Mouse (Mus musculus) left cerebral cortex, adult 2 months (tissue): ENCODE measurements around the gene Rgl3. TPM values are rescaled to one million over a fixed set of nuclear protein-coding genes. Genes with fewer than 3 reads are reported as not detected.

Source experiments
- DNase-seq, 2 experiments: peaks; one replicate each; pipeline ENCODE4 v3.0.0; 2021 to 2022; ENCODE audit warnings: low spot score in 2 of 2, mixed read lengths in 1 of 2; ENCODE audit errors: extremely low spot score in 1 of 2
- H3K27ac ChIP-seq: fragments of 200-600 bp; 2 replicates; pipeline ENCODE4 v1.8.1; 2022
- H3K4me3 ChIP-seq: fragments of 200-600 bp; 2 replicates; pipeline ENCODE4 v1.8.1; 2022
- CTCF ChIP-seq: fragments of 200-600 bp; IDR thresholded peaks from 2 replicates; pipeline ENCODE4 v1.8.1; 2022; ENCODE audit warnings: antibody characterized with exemption, mild to moderate bottlenecking, moderate library complexity
- intact Hi-C: fragments of 180-260 bp; cut with DNase I; formaldehyde crosslinking; loops from one replicate; pipeline ENCODE4 v1.15.1; 2025
- total RNA-seq, 2 experiments: library from RNA; stranded (reverse); gene quantifications; 2 replicates each; pipeline ENCODE4 v1.2.3; 2021

Gene Rgl3
- total RNA-seq, 2 experiments from 2014 or later, result 2.1 to 3.1 TPM

- TF ChIP-seq CTCF, result peak; percentile 64
- intact Hi-C loops, result loop anchor here (2.0 to 5.0 kb wide), 2 partner anchors 77 to 169 kb away; no protein-coding TSS in a partner anchor
- DNase-seq, result no peak
- Histone ChIP-seq H3K27ac (no peak overlapping the region), H3K4me3 (no peak overlapping the region)
Observed at GRCm38 (mm10) chr9:21977972-21978371, 11.3 kb downstream of the Rgl3 start.

DNA sequence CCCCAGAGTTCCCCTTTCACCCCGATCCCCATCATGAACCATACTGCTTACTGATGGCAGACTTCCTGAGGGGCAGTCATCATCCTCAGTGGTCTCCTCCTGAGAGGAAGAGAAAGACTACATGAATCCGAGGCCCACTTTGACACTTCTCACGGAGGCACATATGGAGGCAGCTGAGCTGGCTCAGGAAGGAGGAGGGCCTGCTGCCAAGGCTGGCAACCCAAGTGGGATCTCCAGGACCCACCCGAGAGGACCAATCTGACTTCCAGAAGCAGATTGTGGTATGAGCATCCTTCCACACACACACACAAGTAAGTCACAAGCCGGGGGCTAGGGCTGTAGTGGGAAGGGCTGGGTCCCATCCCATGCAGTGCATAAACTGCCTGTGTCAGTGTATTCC is 11.9 kb downstream of the Rgl3 start:
- TF ChIP-seq CTCF, result no peak
- Histone ChIP-seq H3K27ac (no peak overlapping the region), H3K4me3 (no peak overlapping the region)
- DNase-seq, result no peak
- intact Hi-C loops, result loop anchor here (5.0 kb wide), 1 partner anchor 170 kb away; no protein-coding TSS in a partner anchor

DNA sequence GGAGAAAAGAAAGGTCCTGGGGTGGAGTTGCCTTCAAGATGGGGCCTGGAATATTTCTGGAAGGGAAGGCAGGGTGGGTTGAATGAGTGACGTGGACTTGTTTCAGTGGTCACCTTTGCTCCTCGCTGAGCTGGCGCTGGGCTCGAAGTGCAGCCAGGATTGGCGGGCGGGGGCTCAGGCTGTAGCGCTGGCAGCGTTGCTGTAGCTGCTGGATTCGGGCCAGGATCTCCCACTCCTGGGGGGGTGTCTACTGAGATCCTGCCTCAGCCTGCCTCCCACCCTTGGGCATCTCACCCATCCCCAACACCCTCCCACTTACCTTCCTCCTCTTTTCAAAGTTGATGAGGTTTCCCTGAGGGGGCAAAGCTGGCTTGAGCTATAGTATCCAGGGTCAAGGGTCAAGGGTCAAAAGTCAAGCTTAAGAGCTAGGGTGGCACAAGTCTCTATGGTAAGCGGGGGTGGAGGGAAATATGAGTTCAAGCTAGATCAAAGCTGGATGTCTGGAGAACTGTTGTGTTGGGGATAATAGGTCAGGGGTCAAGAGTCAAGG is 12.5 kb downstream of the Rgl3 start:
- no peak overlapping the region for H3K4me3 ChIP-seq
- H3K27ac ChIP-seq, result no peak overlapping the region
- DNase-seq, result no peak
- no peak for TF ChIP-seq CTCF
- intact Hi-C loops, result loop anchor here (5.0 kb wide), 1 partner anchor 171 kb away; no protein-coding TSS in a partner anchor

- no peak overlapping the region for H3K4me3 ChIP-seq
- H3K27ac ChIP-seq, result no peak overlapping the region
- no peak for TF ChIP-seq CTCF
- no peak for DNase-seq
- intact Hi-C loops, result no loop called here
Observed at GRCm38 (mm10) chr9:21969304-21969703, 19.9 kb downstream of the Rgl3 start.

GRCm38 (mm10) chr9:21968883-21969282 is 20.4 kb downstream of the Rgl3 start:
- DNase-seq, result no peak
- Histone ChIP-seq H3K4me3 (no peak overlapping the region), H3K27ac (no peak overlapping the region)
- intact Hi-C loops, result no loop called here
- TF ChIP-seq CTCF, result no peak

DNA sequence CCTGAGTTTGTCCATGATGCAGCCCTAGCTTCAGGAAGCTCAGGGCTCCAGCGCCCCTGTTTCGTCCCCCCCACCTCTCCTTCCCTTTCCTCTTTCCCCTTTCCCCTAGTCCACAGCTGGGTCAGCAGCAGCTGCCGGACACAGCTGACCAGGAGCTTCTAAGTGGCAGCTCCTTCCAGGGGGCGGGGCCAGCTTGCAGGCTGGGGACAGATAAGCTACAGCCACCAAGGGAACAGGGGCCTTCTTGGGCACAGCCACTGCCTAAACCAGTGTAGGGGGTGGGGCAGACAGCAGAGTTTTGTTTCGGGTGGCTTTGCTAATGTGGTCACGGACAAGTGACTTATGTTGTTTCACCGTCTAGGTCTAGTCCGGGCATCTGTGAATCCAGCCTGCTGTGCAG is 25.8 kb downstream of the Rgl3 start, which contains the start of gene Epor:
Gene Epor, minus strand, starts transcription at position 90 of the 400 bp plus-strand sequence.
- intact Hi-C loops, result loop anchor here (2.0 kb wide), 2 partner anchors 39 to 47 kb away; partner anchors contain the start of genes Ccdc151 and Prkcsh
- no peak for DNase-seq
- Histone ChIP-seq H3K4me3 (peak within 1 kb of the TSS; percentile 47), H3K27ac (peak within 1 kb of the TSS; percentile 70)
- TF ChIP-seq CTCF, result no peak

- DNase-seq, result peak; percentile 78 to 83
- Histone ChIP-seq H3K4me3 (peak overlapping the region; percentile 47), H3K27ac (peak overlapping the region; percentile 70)
- peak; percentile 22; the same call in 1 of the 2 replicates for TF ChIP-seq CTCF
- intact Hi-C loops, result loop anchor here (2.0 kb wide), 2 partner anchors 40 to 46 kb away; partner anchors contain the start of genes Ccdc151 and Prkcsh
Observed at GRCm38 (mm10) chr9:21962416-21963059, 26.7 kb downstream of the Rgl3 start.

DNA sequence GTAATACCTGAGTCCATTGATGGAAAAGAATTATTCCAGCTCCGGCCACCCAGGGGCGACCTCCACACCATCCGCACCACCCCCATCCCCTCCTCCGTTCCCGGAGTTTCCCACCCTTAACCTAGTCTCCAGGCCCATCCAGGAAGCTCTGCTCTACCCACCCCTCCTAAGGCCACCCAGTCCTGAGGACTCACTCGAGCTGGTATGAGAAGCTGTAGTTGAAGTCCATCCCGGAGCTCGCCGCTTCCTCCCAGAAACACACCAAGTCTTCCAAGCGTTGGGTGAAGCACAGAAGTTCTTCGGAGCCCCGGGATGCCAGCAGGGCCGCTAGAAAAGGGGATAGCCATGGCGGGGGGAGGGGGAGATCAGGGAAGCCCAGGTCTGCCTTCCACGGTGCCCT is 27.2 kb downstream of the Rgl3 start:
- intact Hi-C loops, result loop anchor here (2.0 kb wide), 2 partner anchors 41 to 45 kb away; partner anchors contain the start of genes Ccdc151 and Prkcsh
- TF ChIP-seq CTCF, result no peak; the same call in 1 of the 2 replicates

DNA sequence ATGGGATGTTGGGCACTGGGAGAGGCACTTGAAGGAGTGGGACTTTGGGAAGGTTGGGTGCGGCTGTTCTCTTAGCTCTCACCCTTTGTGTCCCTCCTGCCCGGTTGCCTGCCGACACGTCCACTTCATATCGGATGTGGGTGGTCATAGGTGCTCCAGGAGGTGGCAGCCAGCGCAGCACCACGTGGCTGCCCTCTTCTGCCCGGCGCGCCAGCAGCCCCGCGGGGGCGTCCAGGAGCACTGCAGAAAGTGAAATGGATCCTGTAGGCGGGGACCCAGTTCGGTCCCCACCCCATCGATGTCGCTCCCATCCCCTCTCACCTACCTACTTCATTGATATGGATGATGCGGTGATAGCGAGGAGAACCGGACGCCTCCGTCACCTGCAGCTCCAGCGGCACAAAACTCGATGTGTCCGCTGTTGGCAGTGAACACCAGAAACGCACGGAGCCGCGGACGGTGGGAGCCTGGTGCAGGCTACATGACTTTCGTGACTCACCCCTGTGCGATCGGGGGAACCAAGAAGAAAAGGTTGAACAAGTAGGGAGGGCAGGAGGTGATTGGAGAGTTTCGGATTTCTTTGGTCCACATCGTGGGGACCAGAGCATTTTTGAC is 27.8 kb downstream of the Rgl3 start:
- DNase-seq, result peak in 1 of 2 experiments; percentile 33
- intact Hi-C loops, result no loop called here
- H3K4me3 ChIP-seq, result peak overlapping the region; percentile 47
- no peak for TF ChIP-seq CTCF
- peak overlapping the region; percentile 70; the same call in 1 of the 2 replicates for H3K27ac ChIP-seq

More for the DNA sequence above, 27.2 kb downstream of the Rgl3 start:
- peak overlapping the region; percentile 70 for H3K27ac ChIP-seq
- no peak for DNase-seq
- H3K4me3 ChIP-seq, result peak overlapping the region; percentile 47

- Histone ChIP-seq H3K4me3 (no peak overlapping the region), H3K27ac (peak overlapping the region; percentile 2; the same call in 1 of the 2 replicates)
- no peak; the same call in 1 of the 2 replicates for TF ChIP-seq CTCF
- intact Hi-C loops, result no loop called here
- DNase-seq, result no peak
Observed at GRCm38 (mm10) chr9:21960558-21961208, 28.6 kb downstream of the Rgl3 start.

- Histone ChIP-seq H3K4me3 (no peak overlapping the region), H3K27ac (0 out of 2 replicates have a peak overlapping the region, but pooled peaks have one; percentile 2)
- intact Hi-C loops, result no loop called here
- DNase-seq, result no peak
- TF ChIP-seq CTCF, result no peak
Observed at GRCm38 (mm10) chr9:21960135-21960534, 29.1 kb downstream of the Rgl3 start.
